ENCODE assay signal across 8 mouse cellular contexts in genomic region chr7:37343021-37343593, GRCm38 (mm10).
A peak's percentile ranks its signal among the peaks of the same experiment; 100 is the strongest.
DNase-seq lines count a peak whose midpoint lies in the region; ATAC-seq and TF ChIP-seq lines count a peak whose summit lies in the region.

No protein-coding gene starts in this region.

- peak overlapping the region; percentile 31 for H3K4me3 ChIP-seq in heart, embryonic 16.5 days (ENCODE audit: low read length)
- H3K4me3 ChIP-seq in forebrain, embryonic 15.5 days, result peak overlapping the region; percentile 39
- H3K4me3 ChIP-seq in liver, postnatal 0 days (ENCODE audit: low read depth, low read length), result no peak overlapping the region

- no peak for TF ChIP-seq CTCF in liver, postnatal 0 days (IDR thresholded peaks at IDR 0.05; ENCODE audit: low read depth)

- WGBS in heart, embryonic 16.5 days, result 11% methylated on average over 23 of the region's 23 CpGs
- WGBS in forebrain, embryonic 15.5 days, result 11% methylated on average over 23 of the region's 23 CpGs
- 42% methylated on average over 23 of the region's 23 CpGs for WGBS in liver, postnatal 0 days (ENCODE audit: insufficient replicate concordance)

- intact Hi-C loops in heart, postnatal 25 days (cut with DNase I), result loop anchor here (10.0 kb wide), 2 partner anchors 648 to 678 kb away; partner anchors contain the start of gene Tshz3
- intact Hi-C loops in left cerebral cortex, postnatal 14 days (cut with DNase I), result loop anchor here (5.0 to 10.0 kb wide), 5 partner anchors 606 to 1518 kb away; partner anchors contain the start of gene Tshz3

- H3K9me3 ChIP-seq in heart, embryonic 16.5 days (replicated peaks; ENCODE audit: control insufficient read depth, low read length), result no peaks in the 10 kb centered on the region
- no peaks in the 10 kb centered on the region for H3K9me3 ChIP-seq in forebrain, embryonic 15.5 days
- no peaks in the 10 kb centered on the region for H3K9me3 ChIP-seq in liver, postnatal 0 days (ENCODE audit: low read length)

- peak overlapping the region; percentile 63 for H3K4me2 ChIP-seq in heart, embryonic 16.5 days (ENCODE audit: low read depth, low read length)
- H3K4me2 ChIP-seq in forebrain, embryonic 15.5 days (replicated peaks), result peak overlapping the region; percentile 78
- 0 out of 2 replicates have a peak overlapping the region, but pooled peaks have one; percentile 29 for H3K4me2 ChIP-seq in liver, postnatal 0 days (ENCODE audit: low read depth, low read length)

- peaks cover 31% of the 10 kb centered on the region for H3K27me3 ChIP-seq in heart, embryonic 16.5 days (ENCODE audit: control insufficient read depth, insufficient read depth, low read length)
- H3K27me3 ChIP-seq in forebrain, embryonic 15.5 days, result no peaks in the 10 kb centered on the region
- 0 out of 2 replicates have a peak, but pooled peaks cover 3% of the 10 kb centered on the region for H3K27me3 ChIP-seq in liver, postnatal 0 days (ENCODE audit: insufficient read depth, low read length)

- no peak for DNase-seq in heart, postnatal 25 days (ENCODE audit: low spot score)
- DNase-seq in cerebellum, adult 18-20 months, result peak; percentile 45 to 66
- no peak for DNase-seq in liver, postnatal 0 days
- DNase-seq in thymus, postnatal 0 days (ENCODE audit: low spot score), result no peak
- DNase-seq in left cerebral cortex, postnatal 14 days (ENCODE audit: low spot score in 2 of 2), result no peak
- no peak for DNase-seq in adrenal gland, adult (ENCODE audit: inconsistent age in 2 of 2, low spot score in 1 of 2)

- no peak overlapping the region for H3K27ac ChIP-seq in heart, embryonic 16.5 days (ENCODE audit: low read length)
- peak overlapping the region; percentile 46 for H3K27ac ChIP-seq in forebrain, embryonic 15.5 days (replicated peaks)
- H3K27ac ChIP-seq in liver, postnatal 0 days (ENCODE audit: low read depth), result no peak overlapping the region

- no peaks in the 10 kb centered on the region for H3K36me3 ChIP-seq in heart, embryonic 16.5 days (ENCODE audit: control insufficient read depth, insufficient read depth)
- no peaks in the 10 kb centered on the region for H3K36me3 ChIP-seq in forebrain, embryonic 15.5 days
- no peaks in the 10 kb centered on the region for H3K36me3 ChIP-seq in liver, postnatal 0 days (replicated peaks; ENCODE audit: insufficient read depth, low read length)

- H3K4me1 ChIP-seq in heart, embryonic 16.5 days (ENCODE audit: control insufficient read depth, insufficient read depth, low read length), result no peaks in the 10 kb centered on the region
- H3K4me1 ChIP-seq in forebrain, embryonic 15.5 days, result peaks cover 35% of the 10 kb centered on the region
- no peaks in the 10 kb centered on the region for H3K4me1 ChIP-seq in liver, postnatal 0 days (ENCODE audit: insufficient read depth)

- TF ChIP-seq EP300 in liver, postnatal 0 days (IDR thresholded peaks at IDR 0.05; ENCODE audit: low read depth), result no peak

- no peak for ATAC-seq in heart, embryonic 16.5 days (replicated peaks; ENCODE audit: extremely low read depth, insufficient read depth, low FRiP score)
- 0 out of 2 replicates have a peak, but pooled peaks have one; percentile 20 for ATAC-seq in forebrain, embryonic 15.5 days (replicated peaks)
- ATAC-seq in liver, postnatal 0 days, result no peak

- H3K9ac ChIP-seq in heart, embryonic 16.5 days (ENCODE audit: low read length), result no peak overlapping the region
- H3K9ac ChIP-seq in forebrain, embryonic 15.5 days (replicated peaks), result peak overlapping the region; percentile 51
- no peak overlapping the region for H3K9ac ChIP-seq in liver, postnatal 0 days (replicated peaks)

Comparison
In these comparisons a context has a peak if more than half of its experiments do, and no peak if none do; other contexts are left out.
1. DNase-seq: peak in cerebellum, adult 18-20 months (2 of 2); none in heart, postnatal 25 days (single experiment), liver, postnatal 0 days (single experiment), thymus, postnatal 0 days (single experiment), left cerebral cortex, postnatal 14 days (0 of 2) and adrenal gland, adult (0 of 2).
2. Peak in every context shown above with its lines, with median percentiles within 50 percentile points of each other: H3K4me2 ChIP-seq.